Mouse (Mus musculus): ENCODE results near the gene Tssk6.

- no peak for TF ChIP-seq CTCF (IDR thresholded peaks at IDR 0.05; ENCODE audit: borderline replicate concordance, insufficient read depth, low read length)
- TF ChIP-seq POLR2A (IDR thresholded peaks at IDR 0.05; ENCODE audit: low read depth, low read length) = no peak
Measured at GRCm38 (mm10) chr8:69887289-69888243, 14.4 kb upstream of the Tssk6 start, which contains the start of gene Cilp2.

Measured in embryonic fibroblast, embryonic 13.5 days (primary cell).